Mouse (Mus musculus): Measurements from ENCODE around the gene Prps1l3.
"Not testable (repeated sequence)": the region's sequence is repeated elsewhere in the genome, so short reads cannot be mapped to it uniquely, and the experiment has no call there.

Prps1l3 gene

GRCm38 (mm10) chr12:57230192-57230706 lies at the start of gene Prps1l3, which contains the start of gene Mipol1:
Prps1l3 (plus strand) TSS chr12:57230412.
Mipol1 (plus strand) TSS chr12:57230427.
- DNase-seq (ENCODE audit: low spot score) = peak; percentile 79

- no peak for DNase-seq (ENCODE audit: low spot score)
These were observed 45.6 kb upstream of the Prps1l3 start for GRCm38 (mm10) chr12:57184401-57185147.

- no peak for DNase-seq (ENCODE audit: low spot score)
These were observed 44.7 kb upstream of the Prps1l3 start for GRCm38 (mm10) chr12:57185475-57185874.

- DNase-seq (ENCODE audit: low spot score) = no peak
These were observed 44.1 kb upstream of the Prps1l3 start for GRCm38 (mm10) chr12:57186126-57186525.

GRCm38 (mm10) chr12:57187032-57187431 lies 43.2 kb upstream of the Prps1l3 start:
- no peak for DNase-seq (ENCODE audit: low spot score)

- no peak for DNase-seq (ENCODE audit: low spot score)
These were observed 35.6 kb upstream of the Prps1l3 start for GRCm38 (mm10) chr12:57194609-57195008.

GRCm38 (mm10) chr12:57196286-57196607 lies 34.0 kb upstream of the Prps1l3 start:
- no peak for DNase-seq (ENCODE audit: low spot score)

- DNase-seq (ENCODE audit: low spot score) = no peak
These were observed 33.4 kb upstream of the Prps1l3 start for GRCm38 (mm10) chr12:57196608-57197362.

GRCm38 (mm10) chr12:57197363-57198026 lies 32.7 kb upstream of the Prps1l3 start, which contains the start of gene Slc25a21:
Slc25a21 (minus strand) TSS chr12:57197472.
- DNase-seq (ENCODE audit: low spot score) = no peak

- DNase-seq (ENCODE audit: low spot score) = no peak
These were observed 31.9 kb upstream of the Prps1l3 start for GRCm38 (mm10) chr12:57198269-57198668.

- no peak for DNase-seq (ENCODE audit: low spot score)
These were observed 30.8 kb upstream of the Prps1l3 start for GRCm38 (mm10) chr12:57199427-57199826.

- DNase-seq (ENCODE audit: low spot score) = no peak
These were observed 28.3 kb upstream of the Prps1l3 start for GRCm38 (mm10) chr12:57201901-57202300.

- DNase-seq (ENCODE audit: low spot score) = no peak
These were observed 25.8 kb upstream of the Prps1l3 start for GRCm38 (mm10) chr12:57204276-57204851.

GRCm38 (mm10) chr12:57211353-57212311 lies 18.6 kb upstream of the Prps1l3 start:
- DNase-seq (ENCODE audit: low spot score) = peak; percentile 11

- DNase-seq (ENCODE audit: low spot score) = not testable (repeated sequence)
These were observed 17.7 kb upstream of the Prps1l3 start for GRCm38 (mm10) chr12:57212463-57212862.

- no peak for DNase-seq (ENCODE audit: low spot score)
These were observed 3.8 kb upstream of the Prps1l3 start for GRCm38 (mm10) chr12:57226411-57226810.

- no peak for DNase-seq (ENCODE audit: low spot score)
These were observed 2.4 kb upstream of the Prps1l3 start for GRCm38 (mm10) chr12:57227776-57228175.

- no peak for DNase-seq (ENCODE audit: low spot score)
These were observed 509 bp upstream of the Prps1l3 start for GRCm38 (mm10) chr12:57229703-57230102.

GRCm38 (mm10) chr12:57231085-57231875 lies 1.1 kb downstream of the Prps1l3 start:
- no peak for DNase-seq (ENCODE audit: low spot score)

- DNase-seq (ENCODE audit: low spot score) = no peak
These were observed 3.2 kb downstream of the Prps1l3 start for GRCm38 (mm10) chr12:57233386-57233785.
